Mouse (Mus musculus) embryonic stem cell, embryonic (primary cell): ENCODE measurements around the gene Gm11992.

ENCODE experiments used
- CTCF ChIA-PET, 4 experiments: fragments of 300-600 bp in 2 of 4; fragments of 350-600 bp in 2 of 4; sonication (Branson Sonifier 250); formaldehyde crosslinking; loops; one replicate each; lab custom pipeline; 2022; ENCODE audit warnings: inconsistent platforms in 2 of 4; lab: Charles Lee
- POLR2A ChIA-PET, 4 experiments: fragments of 300-600 bp in 2 of 4; fragments of 350-600 bp in 2 of 4; sonication (Branson Sonifier 250); formaldehyde crosslinking; loops; one replicate each; lab custom pipeline; 2022; ENCODE audit warnings: antibody characterized with exemption in 4 of 4, inconsistent platforms in 1 of 4; lab: Charles Lee

Gene Gm11992

DNA sequence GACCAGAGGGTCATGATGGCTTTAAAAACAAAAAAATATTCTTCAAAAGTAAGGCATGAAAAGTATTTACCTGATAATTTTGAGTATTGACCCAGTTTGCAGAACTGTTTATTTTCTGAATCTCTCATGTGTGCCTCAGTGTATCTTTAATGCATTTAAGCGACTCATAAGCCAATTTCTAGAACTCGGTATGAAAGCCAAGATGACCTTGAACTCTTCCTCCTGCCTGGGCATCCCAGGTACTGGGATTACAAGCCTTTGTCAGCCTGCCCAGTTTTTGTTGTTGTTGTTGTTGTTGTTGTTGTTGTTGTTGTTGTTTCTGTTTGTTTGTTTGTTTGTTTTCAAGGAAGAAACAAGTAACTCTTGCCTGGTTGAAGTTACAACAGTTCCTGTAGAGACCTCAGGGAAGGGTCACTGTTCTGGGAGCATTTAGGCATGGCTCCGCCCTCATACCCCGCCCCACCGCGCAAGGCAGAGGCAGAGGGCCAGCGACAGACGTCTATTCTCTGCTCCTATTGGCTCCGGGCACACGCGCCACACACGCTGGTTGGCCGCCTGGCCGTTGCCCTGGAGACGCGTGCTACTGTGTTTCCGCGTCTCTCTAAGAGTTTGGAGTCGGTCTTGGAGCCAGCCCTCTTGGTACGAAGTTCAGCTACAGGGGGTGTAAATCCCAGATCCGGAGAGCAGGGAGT is at the start of gene Gm11992:
Gm11992 (plus strand) TSS at position 584 of the 692 bp plus-strand sequence.
- CTCF ChIA-PET = interaction anchor here in 2 of 4 experiments (0.9 to 1.0 kb wide), 2 partner anchors 65 to 88 kb away, joined by 3 to 4 read pairs; no protein-coding TSS in a partner anchor
- POLR2A ChIA-PET = interaction anchor here in 3 of 4 experiments (0.9 to 3.3 kb wide), 6 partner anchors 9 to 69 kb away, joined by 3 to 18 read pairs (median 6); partner anchors contain the start of genes Upp1 (in 2 of the 3) and Hus1 (in 1 of the 3)

DNA sequence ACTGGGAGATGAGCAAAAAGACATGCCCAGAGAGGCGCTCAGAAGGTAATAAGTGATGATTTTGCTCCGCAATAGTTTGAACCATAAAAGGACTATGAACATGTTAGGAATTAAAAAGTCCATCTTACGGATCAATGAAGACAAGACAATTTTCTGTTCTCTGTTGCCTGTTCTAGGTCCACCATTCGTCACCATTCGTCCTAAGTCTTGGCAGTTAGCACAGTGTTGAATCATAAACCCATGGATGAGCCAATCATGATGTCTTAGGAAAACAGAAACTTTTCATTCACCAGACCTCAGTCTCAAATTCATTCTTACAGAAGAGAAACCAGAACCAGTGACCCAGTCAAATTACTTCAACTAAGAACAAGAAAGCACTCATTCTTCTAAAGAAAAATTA is 39.6 kb upstream of the Gm11992 start:
- CTCF ChIA-PET = no interaction called here
- POLR2A ChIA-PET = interaction anchor here in 3 of 4 experiments (0.9 to 3.2 kb wide), 5 partner anchors 10 to 128 kb away, joined by 3 to 44 read pairs (median 4); partner anchors contain the start of gene Upp1 (in 1 of the 3)

DNA sequence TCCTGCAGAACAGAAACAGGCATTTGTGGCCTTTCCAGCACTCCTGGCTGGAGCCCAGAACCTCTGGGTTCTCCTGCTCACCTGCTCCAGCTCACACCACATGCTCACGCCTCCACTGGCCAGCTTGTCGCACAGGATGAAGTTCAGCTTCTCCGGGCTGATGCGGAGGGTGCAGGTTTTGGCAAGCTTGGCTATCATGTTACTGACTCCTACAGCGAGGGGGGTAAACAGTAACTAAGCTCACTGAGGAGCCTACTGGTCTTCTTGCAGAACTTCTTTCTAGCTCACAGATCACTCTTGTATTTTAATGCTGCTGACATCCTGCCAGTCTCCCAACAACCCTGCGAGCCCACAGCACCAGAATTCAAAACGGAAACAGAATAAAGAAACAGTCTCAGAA is 38.0 kb upstream of the Gm11992 start:
- CTCF ChIA-PET = interaction anchor here in 2 of 4 experiments (1.0 to 1.9 kb wide), 6 partner anchors 27 to 561 kb away, joined by 3 to 17 read pairs (median 4); no protein-coding TSS in a partner anchor
- POLR2A ChIA-PET = interaction anchor here (0.7 to 3.2 kb wide), 39 partner anchors 10 to 146 kb away, joined by 3 to 44 read pairs (median 5); partner anchors contain the start of gene Upp1 (in 4 of the 4)

DNA sequence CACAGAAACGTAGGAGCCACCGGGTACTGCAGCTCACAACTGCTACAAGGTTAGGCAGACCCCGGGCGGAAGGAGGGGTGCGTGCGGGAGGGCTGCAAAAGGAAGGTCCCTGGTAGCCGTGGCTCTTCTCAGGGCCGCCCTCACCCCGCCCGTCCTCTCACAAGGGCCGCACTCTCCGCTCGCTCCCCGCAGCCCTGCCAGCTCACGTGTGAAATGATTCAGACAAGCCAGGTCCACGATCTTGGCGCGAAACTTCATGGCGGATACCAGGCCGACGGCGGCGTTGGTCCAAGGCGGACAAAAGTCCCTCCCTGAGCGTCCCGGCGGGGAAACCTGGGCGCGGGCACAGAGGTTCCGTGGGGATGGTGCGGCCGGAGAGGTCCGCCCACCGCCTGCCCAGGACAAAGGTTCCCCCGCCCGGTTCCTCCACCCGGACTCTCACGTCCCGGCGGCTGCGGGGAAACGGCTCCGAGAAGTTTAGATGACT is 37.5 kb upstream of the Gm11992 start, which contains the start of gene Hus1:
Hus1 (minus strand) TSS at position 339 of the 487 bp plus-strand sequence.
- CTCF ChIA-PET = interaction anchor here in 2 of 4 experiments (1.0 to 1.9 kb wide), 6 partner anchors 28 to 561 kb away, joined by 3 to 17 read pairs (median 4); no protein-coding TSS in a partner anchor
- POLR2A ChIA-PET = interaction anchor here (0.7 to 3.2 kb wide), 39 partner anchors 10 to 146 kb away, joined by 3 to 44 read pairs (median 5); partner anchors contain the start of gene Upp1 (in 4 of the 4)

DNA sequence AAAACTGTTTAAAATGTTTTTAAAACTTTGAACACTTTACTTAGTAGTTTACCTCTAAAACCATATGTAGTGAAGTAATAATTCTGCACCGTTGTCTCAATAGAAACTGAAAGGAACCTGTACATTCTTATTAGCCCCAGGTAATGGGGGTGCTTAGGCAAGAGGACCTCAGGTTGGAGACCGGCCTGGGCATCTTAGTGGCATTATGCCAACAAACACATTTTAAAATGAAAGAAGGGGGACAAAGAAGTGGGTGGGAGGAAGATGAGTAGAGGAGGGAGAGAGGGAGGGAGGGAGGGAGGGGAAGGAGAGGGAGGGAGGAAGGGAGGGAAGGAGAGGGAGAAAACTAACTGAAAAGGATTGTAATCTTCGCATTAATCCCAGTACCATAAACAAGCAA is 37.0 kb upstream of the Gm11992 start:
- CTCF ChIA-PET = interaction anchor here in 2 of 4 experiments (1.6 to 1.9 kb wide), 2 partner anchors 28 to 125 kb away, joined by 5 to 17 read pairs; no protein-coding TSS in a partner anchor
- POLR2A ChIA-PET = interaction anchor here in 3 of 4 experiments (0.8 to 3.2 kb wide), 15 partner anchors 12 to 146 kb away, joined by 3 to 44 read pairs (median 8); partner anchors contain the start of gene Upp1 (in 3 of the 3)

DNA sequence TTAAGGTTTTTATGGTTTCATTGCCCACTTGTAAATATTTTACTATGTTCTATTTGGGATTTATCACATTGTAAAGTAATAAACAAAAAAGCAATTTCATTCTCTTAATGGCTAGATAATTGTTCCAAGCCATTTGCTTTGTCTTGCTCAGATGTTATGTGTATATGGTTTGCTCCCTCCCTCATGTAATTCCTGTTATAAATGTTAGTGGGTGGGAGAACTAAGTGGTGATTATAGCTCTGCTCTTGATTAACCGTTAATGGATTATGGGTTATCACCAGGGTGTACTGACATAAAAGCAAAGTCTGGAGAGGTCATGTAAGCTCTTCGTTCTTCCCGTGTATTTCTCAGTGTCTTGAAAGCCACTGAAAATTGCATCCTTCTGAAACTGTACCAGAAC is 33.7 kb upstream of the Gm11992 start:
- ChIA-PET POLR2A (no interaction called here), CTCF (no interaction called here)

DNA sequence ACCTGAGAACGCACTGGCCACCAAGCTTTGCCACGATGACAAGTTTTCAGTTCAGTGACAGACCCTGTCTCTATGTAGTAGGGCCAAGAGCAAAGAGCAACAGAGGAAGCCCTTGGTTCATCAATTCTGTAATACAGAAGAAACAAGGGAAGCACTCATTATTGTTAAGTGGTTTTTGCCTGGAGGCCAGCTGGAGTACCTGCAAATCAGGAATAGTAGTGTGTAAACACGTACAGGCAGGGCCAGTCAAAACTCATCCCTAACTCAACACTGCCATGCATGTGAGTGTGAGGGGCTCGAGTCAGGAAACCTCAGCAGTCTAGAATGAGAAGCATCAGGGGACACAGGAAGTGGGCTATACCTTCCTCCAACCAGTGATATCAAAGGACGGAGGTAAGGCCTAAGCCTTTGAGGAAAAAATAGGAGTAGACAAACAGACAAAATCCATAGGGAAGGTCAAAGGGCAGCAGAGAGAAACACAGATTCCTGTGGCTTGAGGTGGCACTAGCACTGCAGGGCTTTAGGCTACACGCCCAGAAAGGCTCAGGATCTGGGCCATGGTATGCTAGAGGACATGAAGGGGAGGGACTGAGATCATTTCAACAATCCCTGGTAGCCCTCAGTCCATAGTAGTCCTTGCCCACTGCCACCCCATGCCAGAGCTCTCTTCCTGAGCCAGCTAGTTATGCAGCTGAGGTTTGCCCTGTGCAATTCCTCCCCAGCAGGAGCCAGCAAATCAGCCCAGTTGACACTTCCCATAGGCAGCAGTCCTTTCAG is 29.7 kb upstream of the Gm11992 start:
- ChIA-PET CTCF (no interaction called here), POLR2A (interaction anchor here in 1 of 4 experiments (1.8 kb wide), 1 partner anchor 99 kb away, joined by 5 read pairs; the partner anchor contains the start of gene Upp1)

DNA sequence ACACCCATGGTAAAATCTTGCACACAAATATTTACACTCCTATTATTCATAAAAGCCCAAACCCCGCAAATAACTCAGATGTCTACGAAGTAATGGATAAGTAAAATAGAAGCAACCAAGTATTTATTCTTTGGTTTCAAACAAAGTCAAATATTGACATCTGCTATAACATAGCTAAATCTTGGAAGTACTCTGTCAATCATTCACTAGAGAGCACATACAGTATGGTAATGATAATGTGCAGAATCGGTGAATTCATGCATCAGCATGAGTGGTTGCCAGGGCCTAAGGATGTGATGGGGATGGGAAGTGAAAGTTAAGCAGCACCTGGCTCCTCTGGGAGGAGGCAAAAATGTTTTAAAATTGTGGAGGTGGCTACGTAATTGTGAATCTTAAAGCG is 28.2 kb upstream of the Gm11992 start:
- CTCF ChIA-PET = no interaction called here
- POLR2A ChIA-PET = interaction anchor here in 1 of 4 experiments (1.9 kb wide), 1 partner anchor 10 kb away, joined by 7 read pairs; no protein-coding TSS in a partner anchor

DNA sequence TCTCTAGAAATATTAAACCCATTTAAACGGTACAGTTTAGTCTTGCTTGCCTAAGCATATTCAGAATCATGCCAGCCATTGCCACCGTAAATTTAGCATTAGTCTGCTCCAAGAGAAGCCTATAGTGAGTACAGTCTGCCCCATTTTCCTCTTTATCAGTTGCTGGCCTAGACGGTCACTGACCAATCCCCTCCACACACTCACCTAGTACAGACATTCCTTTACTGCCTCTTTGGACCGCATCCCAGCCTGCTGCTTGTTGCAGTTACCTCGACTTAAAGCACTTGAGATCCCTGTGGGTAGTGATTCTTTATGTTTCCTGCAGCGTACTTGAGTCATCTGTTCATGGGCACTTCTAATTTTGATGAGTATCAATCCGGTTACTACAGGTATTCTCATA is 23.6 kb upstream of the Gm11992 start:
- POLR2A ChIA-PET = interaction anchor here in 1 of 4 experiments (0.7 kb wide), 1 partner anchor 12 kb away, joined by 3 read pairs; no protein-coding TSS in a partner anchor
- CTCF ChIA-PET = interaction anchor here in 1 of 4 experiments (1.8 kb wide), 1 partner anchor 112 kb away, joined by 4 read pairs; no protein-coding TSS in a partner anchor

DNA sequence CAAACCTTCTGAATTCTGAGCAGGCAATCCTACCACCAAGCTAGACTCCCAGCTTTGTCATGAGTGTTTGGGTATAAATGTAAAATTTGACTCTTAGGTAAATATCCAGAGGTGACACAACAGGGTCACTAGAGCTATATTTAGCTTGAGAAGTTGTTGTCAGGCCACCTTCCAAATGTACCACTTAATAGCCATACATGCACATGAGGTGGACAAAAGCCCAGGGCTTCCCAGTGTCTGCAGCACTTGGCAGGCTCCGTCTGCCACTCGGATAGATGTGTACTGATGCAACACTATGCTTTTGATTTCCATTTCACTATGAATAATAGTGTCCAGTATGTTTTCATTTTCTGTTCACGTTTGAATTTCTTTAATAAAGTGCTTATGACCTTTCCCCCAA is 23.2 kb upstream of the Gm11992 start:
- ChIA-PET CTCF (interaction anchor here in 1 of 4 experiments (1.8 kb wide), 1 partner anchor 111 kb away, joined by 4 read pairs; no protein-coding TSS in a partner anchor), POLR2A (no interaction called here)

DNA sequence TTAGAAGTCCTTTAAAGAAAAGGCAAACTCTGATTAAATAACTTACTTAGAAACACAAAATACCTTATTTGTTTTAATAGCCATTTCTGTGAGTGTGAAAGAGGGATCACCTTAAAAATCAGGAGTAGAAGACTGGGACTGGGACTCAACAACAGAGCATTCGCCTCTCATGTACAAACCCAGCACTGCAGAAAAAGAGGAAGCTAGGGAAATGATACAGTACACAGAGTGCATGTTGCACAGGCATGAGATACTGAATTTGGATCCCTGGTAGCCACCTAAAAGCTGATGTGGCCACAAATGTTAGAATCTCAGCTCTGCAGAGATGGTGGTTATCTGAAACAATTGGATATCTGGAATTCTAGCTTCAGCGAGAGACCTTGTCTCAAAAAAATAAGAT is 16.9 kb upstream of the Gm11992 start:
- CTCF ChIA-PET = interaction anchor here in 1 of 4 experiments (0.8 kb wide), 1 partner anchor 49 kb away, joined by 3 read pairs; no protein-coding TSS in a partner anchor
- POLR2A ChIA-PET = no interaction called here

DNA sequence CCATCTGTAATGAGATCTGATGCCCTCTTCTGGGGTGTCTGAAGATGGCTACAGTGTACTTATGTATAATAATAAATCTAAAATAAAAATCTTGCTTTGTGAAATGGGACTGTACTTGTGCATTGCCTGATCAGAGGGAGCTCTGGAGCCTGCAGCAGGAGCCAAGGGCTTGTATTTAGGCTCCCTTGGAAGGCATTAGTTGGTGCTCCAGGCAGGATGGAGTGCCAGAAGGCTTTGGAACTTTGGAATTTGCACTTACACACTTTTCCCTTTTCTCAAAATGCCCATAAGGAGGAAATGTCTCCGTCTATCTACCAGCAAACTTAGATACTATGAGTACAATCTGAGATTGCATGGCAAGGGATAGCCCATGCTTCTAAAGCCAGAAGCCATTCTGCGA is 1.8 kb upstream of the Gm11992 start:
- POLR2A ChIA-PET = interaction anchor here in 2 of 4 experiments (0.8 to 3.3 kb wide), 5 partner anchors 36 to 87 kb away, joined by 3 to 18 read pairs (median 8); partner anchors contain the start of genes Upp1 (in 2 of the 2) and Hus1 (in 1 of the 2)
- CTCF ChIA-PET = no interaction called here

DNA sequence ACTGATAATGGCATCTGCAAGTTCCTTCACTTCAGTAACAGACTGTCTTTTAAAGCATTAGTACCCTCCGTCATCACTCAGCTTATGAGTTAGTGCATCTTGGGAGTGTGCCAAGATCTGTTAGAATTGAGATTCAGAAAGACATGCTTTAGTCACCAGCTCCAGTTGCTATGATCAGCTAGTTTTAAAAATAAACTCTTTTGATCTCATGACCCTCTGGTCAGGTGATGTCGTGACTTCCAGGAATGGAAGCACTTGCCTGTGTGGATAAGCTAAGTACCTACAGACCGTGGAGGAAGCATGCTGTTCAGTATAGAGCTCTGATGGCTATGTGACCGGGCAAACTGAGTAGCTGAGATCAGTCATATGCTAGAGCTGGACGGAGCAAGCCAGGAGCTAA is 1.4 kb upstream of the Gm11992 start:
- ChIA-PET CTCF (interaction anchor here in 1 of 4 experiments (1.0 kb wide), 1 partner anchor 64 kb away, joined by 4 read pairs; no protein-coding TSS in a partner anchor), POLR2A (interaction anchor here in 3 of 4 experiments (0.8 to 3.3 kb wide), 8 partner anchors 13 to 86 kb away, joined by 3 to 18 read pairs (median 4); partner anchors contain the start of genes Upp1 (in 2 of the 3) and Hus1 (in 1 of the 3))

DNA sequence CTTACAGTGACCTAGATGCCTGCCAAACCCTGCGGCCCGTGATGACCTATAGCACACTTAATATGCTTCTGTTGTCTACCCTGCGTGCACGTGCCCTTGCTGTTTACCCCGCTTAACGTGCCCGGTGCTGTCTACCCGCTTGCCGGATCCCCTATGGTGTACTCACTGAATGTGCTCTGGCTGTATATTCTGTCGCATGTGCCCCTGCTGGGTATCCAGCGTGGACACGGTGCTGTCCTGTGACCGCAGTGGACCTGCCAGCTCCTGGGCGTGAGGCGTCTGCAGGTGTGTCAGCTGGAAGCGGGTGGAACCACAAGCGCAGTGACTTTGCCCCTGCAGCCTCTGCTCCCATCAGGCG is 288 bp downstream of the Gm11992 start, which contains the start of gene Sun3:
Sun3 (minus strand) TSS at position 289 of the 358 bp plus-strand sequence.
- ChIA-PET CTCF (interaction anchor here in 1 of 4 experiments (0.9 kb wide), 1 partner anchor 88 kb away, joined by 3 read pairs; no protein-coding TSS in a partner anchor), POLR2A (interaction anchor here in 2 of 4 experiments (1.3 to 3.3 kb wide), 3 partner anchors 9 to 69 kb away, joined by 3 to 18 read pairs (median 14); partner anchors contain the start of gene Upp1 (in 2 of the 2))

DNA sequence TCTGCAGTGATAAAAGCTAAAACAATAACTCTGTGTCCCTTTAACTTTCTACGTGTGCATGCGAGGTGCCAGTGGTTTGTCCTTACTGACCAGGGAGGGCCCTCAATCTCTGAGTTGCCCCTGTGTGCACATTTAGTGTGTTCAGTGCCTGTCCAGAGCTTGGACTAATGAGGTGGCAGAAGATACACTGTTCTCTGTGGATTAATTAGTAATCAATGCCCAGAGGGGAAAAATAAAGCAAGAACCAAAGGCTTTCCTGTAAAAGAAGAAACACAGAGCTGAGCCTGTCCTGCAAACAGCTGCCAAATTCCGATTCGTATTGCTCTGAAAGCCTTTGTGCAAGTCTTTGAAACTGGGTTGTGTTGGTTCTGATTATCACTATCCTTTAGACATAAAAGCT is 1.8 kb downstream of the Gm11992 start:
- POLR2A ChIA-PET = interaction anchor here in 1 of 4 experiments (1.3 kb wide), 1 partner anchor 66 kb away, joined by 4 read pairs; no protein-coding TSS in a partner anchor
- CTCF ChIA-PET = no interaction called here

DNA sequence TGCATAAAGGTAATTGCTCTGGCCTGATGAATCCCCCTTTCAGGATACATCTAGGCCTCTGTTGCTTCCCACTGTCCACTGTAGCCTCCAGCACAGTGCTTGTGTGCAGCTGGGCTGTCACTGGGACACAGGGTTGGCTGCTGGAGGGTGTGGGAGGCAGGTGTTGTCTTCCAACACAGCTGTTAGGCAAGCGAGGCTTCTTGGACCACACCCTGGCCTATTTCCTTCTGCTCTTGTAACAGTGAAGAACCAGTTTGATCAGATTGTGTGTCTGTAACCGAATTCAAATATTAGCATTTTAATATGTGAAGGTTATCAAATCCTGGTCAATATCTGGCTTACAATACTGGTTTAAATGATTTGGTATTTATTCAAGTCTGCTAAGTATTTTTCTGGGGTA is 3.5 kb downstream of the Gm11992 start:
- ChIA-PET CTCF (interaction anchor here in 1 of 4 experiments (0.8 kb wide), 1 partner anchor 84 kb away, joined by 3 read pairs; no protein-coding TSS in a partner anchor), POLR2A (interaction anchor here in 2 of 4 experiments (0.9 to 1.0 kb wide), 2 partner anchors 65 to 80 kb away, joined by 3 to 5 read pairs; no protein-coding TSS in a partner anchor)

DNA sequence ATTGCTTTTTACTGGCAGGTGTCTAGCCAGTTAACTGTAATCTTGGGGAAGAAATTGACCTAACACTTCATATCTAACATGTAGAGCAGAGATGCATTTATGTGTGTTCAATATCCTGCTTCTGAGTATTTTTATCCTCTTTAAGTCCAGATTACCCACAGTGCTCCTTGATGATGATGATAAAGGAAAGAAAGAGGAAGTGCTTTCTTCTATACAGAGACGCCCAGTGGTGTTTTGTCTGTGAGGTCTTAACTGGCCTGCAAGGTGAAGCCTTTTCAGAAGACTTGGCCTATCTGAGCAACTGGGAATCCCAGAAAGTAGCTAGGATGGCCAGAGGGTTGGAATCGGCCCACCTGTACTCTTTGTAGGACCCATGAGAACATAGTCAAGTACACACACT is 8.5 kb downstream of the Gm11992 start:
- ChIA-PET POLR2A (interaction anchor here in 1 of 4 experiments (1.2 kb wide), 1 partner anchor 64 kb away, joined by 5 read pairs; no protein-coding TSS in a partner anchor), CTCF (interaction anchor here in 1 of 4 experiments (1.5 kb wide), 1 partner anchor 74 kb away, joined by 3 read pairs; no protein-coding TSS in a partner anchor)
